Mouse (Mus musculus) gonadal fat pad, adult 2 months (tissue): Measurements from ENCODE around the gene Cgnl1. TPM values are rescaled to one million over a fixed set of nuclear protein-coding genes. Genes with fewer than 3 reads are reported as not detected.

Experiments
- DNase-seq: peaks from one replicate; pipeline ENCODE4 v3.0.0-alpha.2; 2012; ENCODE audit warnings: low read depth
- polyA plus RNA-seq: library from polyadenylated mRNA; depleted of rRNA; stranded (reverse); fragments of >200 nt; gene quantifications from 2 replicates; pipeline ENCODE4 v1.2.3, GENCODE M21; 2012

The Cgnl1 gene
- polyA plus RNA-seq, 1 experiment, result 20.3 TPM

- DNase-seq, result no peak
Measured at GRCm38 (mm10) chr9:71672495-71672894, 98.9 kb downstream of the Cgnl1 start.

GRCm38 (mm10) chr9:71670677-71671076, 100.7 kb downstream of the Cgnl1 start:
- no peak for DNase-seq

GRCm38 (mm10) chr9:71667616-71668015, 103.8 kb downstream of the Cgnl1 start:
- DNase-seq, result no peak

GRCm38 (mm10) chr9:71666432-71666831, 105.0 kb downstream of the Cgnl1 start:
- DNase-seq, result no peak

- DNase-seq, result no peak
Measured at GRCm38 (mm10) chr9:71665493-71665892, 105.9 kb downstream of the Cgnl1 start.

- DNase-seq, result no peak
Measured at GRCm38 (mm10) chr9:71664855-71665254, 106.5 kb downstream of the Cgnl1 start.

- no peak for DNase-seq
Measured at GRCm38 (mm10) chr9:71663421-71664217, 107.8 kb downstream of the Cgnl1 start.

- DNase-seq, result no peak
Measured at GRCm38 (mm10) chr9:71660540-71660939, 110.9 kb downstream of the Cgnl1 start.

- no peak for DNase-seq
Measured at GRCm38 (mm10) chr9:71659681-71660080, 111.7 kb downstream of the Cgnl1 start.

- DNase-seq, result no peak
Measured at GRCm38 (mm10) chr9:71657199-71657598, 114.2 kb downstream of the Cgnl1 start.

GRCm38 (mm10) chr9:71654861-71655260, 116.5 kb downstream of the Cgnl1 start:
- DNase-seq, result no peak

GRCm38 (mm10) chr9:71646115-71646514, 125.3 kb downstream of the Cgnl1 start:
- no peak for DNase-seq

- DNase-seq, result no peak
Measured at GRCm38 (mm10) chr9:71643611-71644010, 127.8 kb downstream of the Cgnl1 start.

GRCm38 (mm10) chr9:71642270-71642669, 129.1 kb downstream of the Cgnl1 start:
- no peak for DNase-seq

GRCm38 (mm10) chr9:71640361-71640927, 131.0 kb downstream of the Cgnl1 start:
- DNase-seq, result no peak

GRCm38 (mm10) chr9:71638198-71638597, 133.2 kb downstream of the Cgnl1 start:
- no peak for DNase-seq

- no peak for DNase-seq
Measured at GRCm38 (mm10) chr9:71636854-71637253, 134.5 kb downstream of the Cgnl1 start.

GRCm38 (mm10) chr9:71635627-71636026, 135.8 kb downstream of the Cgnl1 start:
- no peak for DNase-seq

- no peak for DNase-seq
Measured at GRCm38 (mm10) chr9:71634916-71635315, 136.5 kb downstream of the Cgnl1 start.

- no peak for DNase-seq
Measured at GRCm38 (mm10) chr9:71628921-71629320, 142.5 kb downstream of the Cgnl1 start.

GRCm38 (mm10) chr9:71628286-71628685, 143.1 kb downstream of the Cgnl1 start:
- DNase-seq, result no peak

GRCm38 (mm10) chr9:71625961-71626360, 145.4 kb downstream of the Cgnl1 start:
- no peak for DNase-seq

- DNase-seq, result no peak
Measured at GRCm38 (mm10) chr9:71624793-71625495, 146.5 kb downstream of the Cgnl1 start.
